Mouse (Mus musculus) forebrain, postnatal 0 days (tissue): Measurements from ENCODE around the gene Paqr4. TPM values are rescaled to one million over a fixed set of nuclear protein-coding genes. Genes with fewer than 3 reads are reported as not detected.

Experiments
- ATAC-seq: fragments of 200-750 bp; cut with Nextera tagmentation; 2 replicates; pipeline ENCODE4 v1.8.0; 2017; ENCODE audit warnings: mild to moderate bottlenecking, moderate library complexity
- DNase-seq: peaks from one replicate; pipeline ENCODE4 v3.0.0-alpha.2; 2015
- H3K27ac ChIP-seq: fragments of 300-500 bp; sonication (generic); 2 replicates; pipeline ENCODE4 v1.5.1; 2014; ENCODE audit warnings: low read depth, mild to moderate bottlenecking, antibody characterized with exemption, low read length, moderate library complexity, mixed read lengths
- H3K27me3 ChIP-seq: fragments of 300-500 bp; sonication (generic); 2 replicates; pipeline ENCODE4 v1.6.1; 2014; ENCODE audit warnings: mild to moderate bottlenecking, low read length, mixed read lengths; ENCODE audit not compliant: insufficient read depth
- H3K36me3 ChIP-seq: fragments of 300-500 bp; sonication (generic); 2 replicates; pipeline ENCODE4 v1.6.1; 2014; ENCODE audit warnings: mild to moderate bottlenecking, moderate library complexity; ENCODE audit not compliant: insufficient read depth
- H3K4me1 ChIP-seq: fragments of 300-500 bp; sonication (generic); 2 replicates; pipeline ENCODE4 v1.6.1; 2014; ENCODE audit warnings: antibody characterized with exemption; ENCODE audit not compliant: insufficient read depth
- H3K4me2 ChIP-seq: fragments of 300-500 bp; sonication (generic); 2 replicates; pipeline ENCODE4 v1.6.1; 2014; ENCODE audit warnings: low read depth, mild to moderate bottlenecking, moderate library complexity
- H3K4me3 ChIP-seq: fragments of 300-500 bp; sonication (generic); 2 replicates; pipeline ENCODE4 v1.5.1; 2014; ENCODE audit warnings: low read depth, low read length, mixed read lengths
- H3K9ac ChIP-seq: fragments of 300-500 bp; sonication (generic); 2 replicates; pipeline ENCODE4 v1.6.1; 2014; ENCODE audit warnings: mild to moderate bottlenecking
- H3K9me3 ChIP-seq: fragments of 300-500 bp; sonication (generic); 2 replicates; pipeline ENCODE4 v1.6.1; 2016; ENCODE audit warnings: low read length
- CTCF ChIP-seq: sonication (generic); IDR thresholded peaks from 2 replicates; pipeline ENCODE4 v1.5.1; 2016; ENCODE audit warnings: antibody characterized with exemption, control low read depth, low read depth
- WGBS: fragments of 180-500 bp; shearing (Covaris S2); extraction: QIAGEN DNeasy Blood & Tissue Kit; methylation state at CpG from one replicate; pipeline ENCODE4 v1.1.7; 2014; 5-methylcytosine and 5-hydroxymethylcytosine counted together
- polyA plus RNA-seq: library from polyadenylated mRNA; unstranded; fragments of >200 nt; fragmentation: Nextera tagmentation; extraction: Ambion mirVana; gene quantifications from 2 replicates; pipeline ENCODE4 v1.2.1, GENCODE M21; 2015
- total RNA-seq: library from RNA; depleted of rRNA; stranded (reverse); fragments of >200 nt; gene quantifications from 2 replicates; pipeline ENCODE4 v1.2.3, GENCODE M21; 2014

The Paqr4 gene
- total and polyA plus RNA-seq, 2 experiments from 2014 or later = 51.9 to 56.9 TPM

DNA sequence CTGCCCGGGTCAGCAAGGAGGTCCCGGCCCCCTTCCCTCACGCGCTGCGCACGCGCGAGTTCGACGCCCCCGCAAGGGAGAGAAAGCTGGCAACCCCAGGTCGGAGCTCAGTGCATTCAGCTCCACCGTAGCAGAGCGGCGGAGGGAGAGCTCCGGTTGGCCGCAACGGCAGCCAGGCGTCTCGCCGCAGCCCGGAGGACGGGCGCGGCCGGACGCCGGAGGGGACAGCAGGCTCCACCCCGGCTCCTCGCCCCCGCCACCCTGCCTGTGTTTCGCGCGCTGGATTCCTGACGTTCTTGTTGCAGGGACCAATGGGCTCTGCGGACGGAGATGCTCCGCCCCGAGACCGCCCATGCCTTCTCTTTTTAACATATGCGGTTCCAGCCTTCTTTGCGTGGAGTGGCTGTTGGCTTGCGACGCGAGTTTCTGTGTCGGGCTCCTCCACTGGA is 507 bp downstream of the Paqr4 start:
- no peaks in the 10 kb centered on the region for H3K9me3 ChIP-seq
- H3K4me2 ChIP-seq = peak overlapping the region; percentile 94
- peak overlapping the region; percentile 68 for H3K4me3 ChIP-seq
- no peak for TF ChIP-seq CTCF
- peak overlapping the region; percentile 79 for H3K9ac ChIP-seq
- peak overlapping the region; percentile 66 for H3K27ac ChIP-seq
- WGBS = 2% methylated on average over 40 of the region's 46 CpGs
- DNase-seq (peak; percentile 92), ATAC-seq (peak; percentile 92)
- peaks cover 11% of the 10 kb centered on the region; the same call in 1 of the 2 replicates for H3K36me3 ChIP-seq
- peaks cover 9% of the 10 kb centered on the region for H3K4me1 ChIP-seq
- peaks cover 39% of the 10 kb centered on the region for H3K27me3 ChIP-seq

DNA sequence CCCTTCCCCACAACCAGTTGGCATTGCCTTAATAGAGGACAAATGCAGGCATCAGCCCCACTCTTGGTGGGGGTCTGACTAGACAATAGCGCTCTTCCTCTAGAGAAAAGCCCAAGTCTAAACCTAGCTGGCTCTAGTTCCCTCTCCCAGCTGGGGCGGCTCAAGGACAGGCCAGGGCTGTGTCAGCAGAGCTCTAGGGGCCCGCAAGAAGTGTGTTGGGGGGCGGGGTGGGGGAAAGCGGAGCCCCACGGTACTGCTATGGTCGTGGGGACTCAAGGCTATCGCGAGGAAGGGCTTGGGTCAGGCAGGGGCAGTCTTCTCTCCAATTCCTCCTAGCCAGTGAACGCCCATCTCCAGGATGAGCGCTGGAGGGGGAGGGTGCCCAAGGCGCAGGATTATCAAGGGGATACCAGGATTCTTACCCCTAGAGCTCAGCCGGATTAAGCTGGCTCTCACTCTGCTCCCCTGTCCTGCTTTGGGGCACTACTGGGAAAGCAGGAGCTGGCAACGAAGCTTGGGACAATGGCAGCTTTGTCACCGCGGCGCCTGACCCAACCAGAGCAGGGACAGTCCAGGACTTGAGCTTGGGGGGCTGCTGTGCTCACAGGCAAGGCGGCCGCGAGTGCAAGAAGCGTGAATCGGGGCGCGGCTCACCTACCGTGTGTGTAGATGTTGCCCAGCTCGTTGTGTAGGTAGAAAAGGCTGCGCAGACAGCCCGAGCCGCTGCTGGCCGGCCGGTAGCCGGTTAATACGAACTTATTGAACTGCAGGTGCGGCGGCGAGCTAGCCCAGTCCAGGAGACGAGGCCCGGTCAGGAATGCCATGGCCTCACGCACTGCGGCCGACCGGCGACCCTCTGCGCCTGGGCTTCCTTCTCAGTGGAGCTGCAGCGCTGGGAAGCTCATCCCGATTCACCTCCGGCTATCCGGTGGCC is 1.2 kb downstream of the Paqr4 start:
- Histone ChIP-seq H3K9me3 (no peaks in the 10 kb centered on the region), H3K27me3 (peaks cover 32% of the 10 kb centered on the region), H3K36me3 (peaks cover 11% of the 10 kb centered on the region; the same call in 1 of the 2 replicates), H3K27ac (peak overlapping the region; percentile 66), H3K4me2 (peak overlapping the region; percentile 94), H3K9ac (peak overlapping the region; percentile 79), H3K4me3 (peak overlapping the region; percentile 68), H3K4me1 (peaks cover 8% of the 10 kb centered on the region; the same call in 1 of the 2 replicates)
- ATAC-seq = peak; percentile 38
- DNase-seq = peak; percentile 55
- 1% methylated on average over 48 of the region's 48 CpGs for WGBS
- TF ChIP-seq CTCF = no peak

DNA sequence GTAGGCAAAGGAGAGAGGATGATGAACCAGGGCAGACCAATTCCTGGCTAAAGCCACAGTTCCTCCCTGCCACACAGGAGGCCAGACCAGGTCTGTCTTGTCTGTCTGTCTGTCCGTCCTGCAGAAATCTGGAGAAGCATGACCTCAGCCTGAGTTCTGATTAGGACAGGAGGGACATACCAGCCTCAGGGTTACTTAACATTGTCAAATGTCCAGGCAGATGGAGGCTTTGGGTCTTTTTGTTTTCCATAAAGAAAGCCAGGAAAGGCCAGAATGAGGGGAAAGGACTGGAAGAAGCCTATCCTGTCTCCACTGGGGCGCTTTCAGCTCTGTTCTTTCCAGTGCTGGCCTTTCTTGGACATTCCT is 1.8 kb downstream of the Paqr4 start:
- DNase-seq = no peak
- H3K27ac ChIP-seq = no peak overlapping the region
- H3K9ac ChIP-seq = peak overlapping the region; percentile 79
- WGBS = 30% methylated on average over 2 of the region's 2 CpGs
- peak overlapping the region; percentile 68 for H3K4me3 ChIP-seq
- peaks cover 26% of the 10 kb centered on the region for H3K27me3 ChIP-seq
- TF ChIP-seq CTCF = no peak
- H3K4me1 ChIP-seq = peaks cover 8% of the 10 kb centered on the region; the same call in 1 of the 2 replicates
- peaks cover 11% of the 10 kb centered on the region; the same call in 1 of the 2 replicates for H3K36me3 ChIP-seq
- ATAC-seq = no peak; the same call in 1 of the 2 replicates
- peak overlapping the region; percentile 94 for H3K4me2 ChIP-seq
- no peaks in the 10 kb centered on the region for H3K9me3 ChIP-seq

DNA sequence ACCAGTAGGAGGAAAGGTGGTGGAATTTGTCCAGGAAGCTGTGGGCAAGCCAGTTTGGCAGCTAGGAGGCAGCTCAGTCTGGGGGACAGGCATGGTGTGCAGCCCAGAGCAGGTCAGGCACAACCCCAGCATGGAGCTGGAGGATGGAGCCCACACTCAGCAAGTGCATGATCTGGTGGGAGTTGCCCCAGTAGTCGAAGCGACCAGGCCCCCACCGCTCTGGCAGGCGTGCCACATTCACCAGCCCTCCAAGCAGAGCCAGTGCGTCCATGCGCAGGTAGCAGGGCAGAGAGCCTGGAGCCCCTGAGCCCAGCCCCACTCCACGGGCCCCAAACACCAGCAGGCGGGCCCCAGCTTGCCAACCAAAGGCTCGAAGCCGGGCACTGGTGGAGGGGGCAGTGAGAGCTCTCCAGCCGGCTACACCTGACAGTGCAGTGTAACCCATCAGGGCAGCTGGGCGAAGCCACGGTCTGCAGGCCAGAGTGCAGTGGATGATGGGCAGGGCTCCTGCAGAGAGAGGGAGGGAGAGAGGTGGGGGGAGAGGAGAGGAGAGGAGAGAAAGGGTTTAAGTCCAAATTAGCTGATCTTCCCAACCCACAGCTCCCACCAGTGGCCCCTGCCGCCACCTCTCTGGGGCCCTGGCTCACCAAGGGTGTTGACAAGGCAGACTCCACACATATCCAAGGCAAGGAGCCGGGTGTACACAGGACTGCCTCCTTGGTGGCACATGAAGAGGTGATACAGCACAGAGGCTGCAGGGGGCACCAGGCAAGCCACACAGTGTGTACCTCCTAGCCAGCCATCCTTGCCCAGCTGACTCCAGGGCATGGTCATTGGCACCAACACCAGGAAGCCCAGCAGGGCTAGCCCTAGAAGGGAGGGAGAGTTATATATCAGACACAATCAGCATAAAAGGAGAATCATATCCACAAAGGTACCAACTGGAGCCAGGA is 2.9 kb downstream of the Paqr4 start:
- 66% methylated on average over 15 of the region's 15 CpGs for WGBS
- ATAC-seq (no peak), DNase-seq (no peak)
- peaks cover 16% of the 10 kb centered on the region for H3K27me3 ChIP-seq
- H3K4me1 ChIP-seq = peaks cover 8% of the 10 kb centered on the region; the same call in 1 of the 2 replicates
- H3K4me3 ChIP-seq = no peak overlapping the region
- peaks cover 11% of the 10 kb centered on the region; the same call in 1 of the 2 replicates for H3K36me3 ChIP-seq
- TF ChIP-seq CTCF = no peak; the same call in 1 of the 2 replicates
- no peak overlapping the region for H3K9ac ChIP-seq
- H3K9me3 ChIP-seq = no peaks in the 10 kb centered on the region
- H3K27ac ChIP-seq = no peak overlapping the region
- no peak overlapping the region for H3K4me2 ChIP-seq

DNA sequence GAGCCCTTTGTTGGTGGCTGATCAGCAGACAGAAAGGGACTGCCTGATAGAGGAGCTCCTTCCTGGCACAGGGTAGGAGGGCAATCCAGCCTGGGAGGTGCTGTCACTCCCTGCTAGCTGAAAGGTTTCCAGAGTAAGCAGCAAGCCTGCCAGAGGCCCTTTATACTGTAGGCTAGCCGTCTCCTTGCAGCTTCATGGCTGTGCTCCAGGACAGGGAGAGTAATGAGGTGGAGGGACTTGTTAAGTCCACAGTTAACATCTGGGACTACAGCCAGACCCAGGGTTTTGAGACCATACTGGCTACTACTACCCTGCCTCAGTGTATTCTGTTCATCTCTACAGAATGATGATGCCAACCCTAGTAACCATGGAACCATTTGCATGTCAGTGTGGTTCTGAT is 6.3 kb downstream of the Paqr4 start:
- Histone ChIP-seq H3K36me3 (peaks cover 11% of the 10 kb centered on the region; the same call in 1 of the 2 replicates), H3K27me3 (no peaks in the 10 kb centered on the region), H3K4me3 (no peak overlapping the region), H3K27ac (no peak overlapping the region), H3K4me1 (peaks cover 8% of the 10 kb centered on the region; the same call in 1 of the 2 replicates), H3K9me3 (no peaks in the 10 kb centered on the region), H3K9ac (no peak overlapping the region), H3K4me2 (no peak overlapping the region)
- ATAC-seq = peak; percentile 6; the same call in 1 of the 2 replicates
- peak; percentile 31 for DNase-seq
- WGBS = 44% methylated on average over 1 of the region's 1 CpGs
- TF ChIP-seq CTCF = no peak

DNA sequence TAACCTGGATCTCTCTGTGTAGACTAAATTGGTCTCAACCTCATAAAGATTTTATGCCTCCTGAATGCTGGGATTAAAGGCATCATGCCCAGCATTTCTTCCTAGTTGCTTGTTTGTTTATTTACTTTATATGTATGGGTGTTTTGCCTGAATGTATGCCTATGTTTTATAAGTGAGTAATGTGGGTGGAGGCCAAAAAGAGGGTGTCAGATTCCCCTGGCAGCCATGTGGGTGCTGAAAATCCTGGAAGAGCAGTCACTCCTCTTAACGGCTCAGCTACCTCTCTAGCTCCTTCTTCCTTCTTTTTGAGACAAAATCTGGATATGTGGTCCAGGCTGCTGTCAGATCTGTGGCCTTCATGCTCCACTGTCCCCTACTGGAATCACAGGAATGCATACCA is 10.2 kb downstream of the Paqr4 start:
- Histone ChIP-seq H3K4me1 (no peaks in the 10 kb centered on the region), H3K9me3 (no peaks in the 10 kb centered on the region), H3K27me3 (no peaks in the 10 kb centered on the region), H3K4me3 (no peak overlapping the region), H3K36me3 (no peaks in the 10 kb centered on the region), H3K27ac (no peak overlapping the region), H3K9ac (no peak overlapping the region), H3K4me2 (no peak overlapping the region)
- DNase-seq (no peak), ATAC-seq (no peak)
- TF ChIP-seq CTCF = no peak
- WGBS = 55% methylated on average over 1 of the region's 1 CpGs
